Mouse (Mus musculus): ENCODE measurements at regions not wholly inside any gene's neighbourhood (a gene's known extent, or its start where the extent isn't known, plus 50 kb on each side); places are given as distances from the start of the nearest gene placed in this dataset.

DNA sequence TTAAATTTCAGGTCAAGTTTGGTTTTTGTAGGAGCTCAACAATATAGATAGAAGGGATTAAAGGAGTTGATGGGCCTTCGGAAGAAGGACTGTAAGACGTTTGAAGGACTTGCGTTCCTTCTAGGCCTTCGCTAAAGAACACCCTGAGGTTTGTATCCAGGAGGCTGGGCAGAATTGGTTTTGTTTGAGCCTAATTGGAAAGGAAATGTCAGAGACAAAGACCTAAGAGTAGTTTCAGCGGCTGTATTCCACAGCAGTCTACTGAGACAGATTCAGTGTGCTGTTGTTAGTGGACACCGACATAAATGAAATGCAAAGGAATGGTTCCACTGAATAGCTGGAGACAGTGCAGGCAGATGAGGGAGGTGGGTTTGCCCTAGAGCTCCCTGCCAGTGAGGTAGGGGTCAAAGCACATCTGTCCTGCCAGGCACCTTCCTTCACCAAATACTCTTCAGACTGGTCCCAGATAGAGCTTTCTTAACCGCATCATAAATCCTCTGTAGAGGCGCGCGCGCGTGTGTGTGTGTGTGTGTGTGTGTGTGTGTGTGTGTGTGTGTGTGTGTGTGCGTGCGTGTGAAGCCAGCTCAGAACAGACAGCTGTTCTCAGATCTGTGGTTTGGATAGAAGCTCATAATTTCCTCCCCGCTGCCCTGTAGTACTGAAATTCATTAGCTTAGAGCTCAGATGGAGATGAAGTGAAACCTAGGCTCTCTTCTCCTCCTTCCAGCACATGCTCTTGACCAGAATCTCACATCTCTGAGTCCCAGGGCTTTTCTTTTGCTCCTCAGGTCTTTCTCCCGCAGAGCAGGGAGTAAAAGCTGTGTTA lies 209.7 kb downstream of the Ktn1 start:
- peak; percentile 23 for DNase-seq (ENCODE audit: low read depth, low spot score)

DNA sequence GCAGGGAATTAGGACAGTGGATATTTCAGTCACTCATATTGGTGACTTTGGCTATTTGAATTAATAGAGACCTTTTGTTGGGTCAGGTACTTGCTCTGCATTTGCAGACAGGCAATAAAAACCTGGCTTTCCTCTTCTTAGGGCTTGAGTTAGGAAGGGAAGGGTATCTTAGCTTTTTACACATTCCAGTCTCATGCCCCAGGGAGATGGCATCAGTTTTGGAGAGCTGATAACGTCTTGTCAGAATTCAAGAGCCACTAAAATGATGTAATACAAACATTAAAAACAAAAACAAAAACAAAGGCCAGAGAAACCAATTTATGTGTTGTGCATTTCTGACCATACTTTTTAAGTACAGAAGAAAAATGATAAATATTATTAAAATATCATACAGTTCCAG lies 214.3 kb downstream of the Ktn1 start:
- no peak for DNase-seq (ENCODE audit: low read depth, low spot score)

DNA sequence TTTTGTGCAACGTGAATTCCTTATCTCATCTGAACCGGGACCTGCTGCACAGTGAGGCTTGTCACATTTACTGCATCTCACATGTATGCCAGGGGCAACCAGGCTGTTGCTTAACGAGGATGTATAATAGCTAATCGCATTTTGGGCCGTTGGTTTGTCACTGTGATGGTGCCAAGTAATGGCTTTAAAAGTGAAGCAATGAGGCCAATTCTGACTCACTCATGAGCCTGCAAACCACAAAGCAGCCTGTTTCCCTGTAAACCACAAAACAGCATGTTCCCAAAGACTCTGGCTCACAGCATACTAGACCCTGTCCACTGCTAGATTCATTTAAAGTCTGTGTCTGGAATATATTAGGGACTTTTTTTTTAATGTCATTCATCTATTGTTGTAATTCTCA lies 214.8 kb downstream of the Ktn1 start:
- DNase-seq (ENCODE audit: low read depth, low spot score) = no peak

DNA sequence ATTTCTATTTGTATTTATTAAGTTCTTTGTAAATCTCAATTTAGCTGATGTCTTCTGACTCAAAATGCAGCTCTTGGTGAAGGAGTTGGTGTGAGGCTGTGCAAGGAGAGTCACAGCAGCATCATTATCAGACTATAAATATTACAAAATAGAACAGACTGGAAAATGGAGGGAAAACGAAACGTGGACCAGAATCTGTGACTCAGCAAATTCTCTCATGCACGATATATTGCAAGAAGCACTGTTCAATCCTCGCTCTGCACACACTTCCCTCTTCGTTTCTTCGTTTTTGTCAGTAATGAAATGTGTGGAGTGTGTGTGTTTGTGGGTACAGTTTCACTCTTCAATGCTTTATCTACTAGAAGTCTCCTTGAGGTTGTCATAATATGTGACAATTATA lies 215.5 kb downstream of the Ktn1 start:
- no peak for DNase-seq (ENCODE audit: low read depth, low spot score)

DNA sequence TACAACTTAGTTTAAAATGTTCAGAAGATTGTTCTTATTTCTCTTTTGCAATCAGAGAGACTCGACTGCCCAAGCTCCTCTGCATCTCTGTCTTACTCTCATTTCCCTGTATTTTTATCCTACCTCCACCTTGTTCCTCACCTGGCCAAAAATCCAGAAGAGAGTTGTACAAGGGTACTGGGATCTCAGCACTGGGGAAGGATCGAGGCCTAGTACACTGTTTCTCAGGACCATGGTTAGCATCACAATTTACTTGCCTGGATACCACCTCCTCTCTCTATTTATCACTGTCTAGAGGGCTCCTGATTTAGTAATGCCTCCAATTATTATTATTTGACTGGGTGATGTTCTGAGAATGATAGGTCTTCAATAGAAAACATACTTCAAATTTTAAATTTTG lies 218.8 kb downstream of the Ktn1 start:
- DNase-seq (ENCODE audit: low read depth, low spot score) = no peak

DNA sequence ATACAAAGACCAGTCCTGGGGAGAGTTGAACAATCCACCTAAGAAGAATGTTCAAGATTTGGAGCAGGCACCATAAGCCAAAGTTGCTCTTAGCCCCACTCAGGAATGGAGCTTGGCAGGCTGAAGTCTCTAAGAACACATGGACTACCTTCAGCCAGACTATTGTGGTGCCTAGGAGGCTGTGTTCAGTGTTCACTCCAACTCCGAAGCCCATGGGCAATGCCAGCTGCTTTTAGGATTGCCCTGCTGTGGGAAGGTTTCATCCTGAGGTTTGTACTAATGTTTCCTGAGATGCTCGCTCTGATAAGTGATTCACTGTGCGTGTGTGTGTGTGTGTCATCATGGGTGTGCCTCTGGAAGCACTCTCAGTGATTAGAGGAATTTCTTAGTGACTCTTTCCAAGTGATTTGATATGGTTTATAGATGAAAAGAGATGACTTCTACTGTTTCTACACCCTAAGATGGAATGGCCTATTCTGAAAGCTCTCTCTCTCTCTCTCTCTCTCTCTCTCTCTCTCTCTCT lies 220.1 kb downstream of the Ktn1 start:
- DNase-seq (ENCODE audit: low read depth, low spot score) = no peak

DNA sequence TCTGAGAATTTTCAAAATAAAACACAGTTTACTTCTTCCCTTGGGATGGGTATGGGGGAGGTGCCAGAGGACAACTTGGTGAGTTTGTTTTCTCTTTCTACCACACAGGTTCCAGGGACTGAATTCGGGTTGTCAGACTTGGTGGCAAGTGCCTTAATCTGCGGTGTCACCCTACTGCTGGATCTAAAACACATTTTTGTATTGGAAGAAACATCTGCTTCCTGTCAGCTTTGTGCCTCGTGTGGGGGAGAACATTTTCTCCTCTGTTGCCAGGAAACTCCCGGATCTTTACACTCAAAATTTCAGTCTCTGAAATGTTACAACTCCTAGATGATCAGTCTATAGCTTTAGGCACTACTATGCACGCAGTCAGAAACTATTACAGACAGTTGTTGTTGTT lies 228.3 kb downstream of the Ktn1 start:
- DNase-seq (ENCODE audit: low read depth, low spot score) = no peak

DNA sequence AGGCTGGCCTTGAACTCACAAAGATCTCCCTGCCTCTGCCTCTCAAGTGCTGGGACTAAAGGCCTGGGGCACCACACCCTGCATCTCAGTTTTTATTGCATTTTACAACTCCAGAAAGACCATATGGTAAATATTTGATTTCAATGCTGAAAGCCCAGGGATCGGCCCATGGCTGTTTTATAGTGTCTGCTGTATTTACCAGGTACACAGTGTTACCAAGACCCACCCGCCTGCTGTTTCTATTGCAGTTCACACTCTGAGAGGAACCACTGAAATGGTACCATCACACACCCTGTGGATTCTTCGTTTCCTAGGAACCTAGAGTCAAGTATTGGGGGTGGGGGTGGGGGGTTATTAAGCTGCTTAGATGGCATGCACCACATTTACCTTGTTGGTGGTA lies 228.9 kb downstream of the Ktn1 start:
- DNase-seq (ENCODE audit: low read depth, low spot score) = no peak

DNA sequence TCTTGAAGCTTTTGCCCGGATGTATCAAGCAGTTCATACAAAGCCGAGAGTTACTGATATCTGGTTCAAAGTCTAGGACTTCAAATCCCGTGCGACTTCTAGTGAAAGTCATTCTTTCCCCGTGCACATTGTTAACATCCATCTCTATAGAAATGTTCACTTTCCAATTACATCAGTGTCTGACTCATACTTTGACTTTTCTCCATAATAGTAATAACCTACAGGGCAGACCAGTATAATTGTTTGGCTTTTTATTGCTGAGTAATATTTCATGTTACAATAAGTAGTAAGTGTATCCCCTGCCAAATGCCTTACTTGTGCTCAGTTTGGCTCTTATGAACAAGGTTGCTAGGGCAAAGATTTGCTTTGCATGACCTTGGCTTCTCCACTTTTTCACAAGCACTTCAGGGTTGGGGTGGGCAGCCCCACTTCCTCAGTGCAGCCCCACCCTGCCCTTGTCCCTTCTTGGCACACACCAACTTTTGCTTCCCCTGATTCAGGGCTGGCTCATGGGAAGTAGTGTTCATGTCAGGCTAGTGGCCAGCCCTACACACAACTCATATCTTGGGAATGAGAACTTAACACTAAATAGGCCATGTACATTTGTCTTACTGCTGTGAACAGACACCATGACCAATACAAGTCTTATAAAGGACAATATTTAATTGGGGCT lies 229.7 kb downstream of the Ktn1 start:
- DNase-seq (ENCODE audit: low read depth, low spot score) = no peak

DNA sequence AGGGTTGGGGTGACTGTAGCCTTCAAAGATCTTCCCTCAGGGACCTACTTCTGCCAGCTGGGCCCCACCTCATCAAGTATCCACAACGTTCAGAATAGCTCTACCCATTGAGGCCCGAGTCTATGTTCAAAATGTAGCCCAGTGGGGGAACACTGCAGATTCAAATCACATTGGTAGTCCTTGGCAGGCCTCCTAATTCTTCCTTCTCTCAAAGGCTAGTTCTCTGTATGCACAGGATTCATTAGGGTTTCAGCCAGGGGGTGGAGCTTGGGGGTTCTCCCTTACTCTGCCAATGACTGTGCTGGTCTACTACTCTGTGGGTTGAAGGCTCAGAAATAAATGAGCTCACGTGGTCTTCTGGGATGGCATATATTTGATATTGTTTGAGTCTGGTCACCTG lies 235.3 kb upstream of the Peli2 start:
- no peak for DNase-seq (ENCODE audit: low read depth, low spot score)

DNA sequence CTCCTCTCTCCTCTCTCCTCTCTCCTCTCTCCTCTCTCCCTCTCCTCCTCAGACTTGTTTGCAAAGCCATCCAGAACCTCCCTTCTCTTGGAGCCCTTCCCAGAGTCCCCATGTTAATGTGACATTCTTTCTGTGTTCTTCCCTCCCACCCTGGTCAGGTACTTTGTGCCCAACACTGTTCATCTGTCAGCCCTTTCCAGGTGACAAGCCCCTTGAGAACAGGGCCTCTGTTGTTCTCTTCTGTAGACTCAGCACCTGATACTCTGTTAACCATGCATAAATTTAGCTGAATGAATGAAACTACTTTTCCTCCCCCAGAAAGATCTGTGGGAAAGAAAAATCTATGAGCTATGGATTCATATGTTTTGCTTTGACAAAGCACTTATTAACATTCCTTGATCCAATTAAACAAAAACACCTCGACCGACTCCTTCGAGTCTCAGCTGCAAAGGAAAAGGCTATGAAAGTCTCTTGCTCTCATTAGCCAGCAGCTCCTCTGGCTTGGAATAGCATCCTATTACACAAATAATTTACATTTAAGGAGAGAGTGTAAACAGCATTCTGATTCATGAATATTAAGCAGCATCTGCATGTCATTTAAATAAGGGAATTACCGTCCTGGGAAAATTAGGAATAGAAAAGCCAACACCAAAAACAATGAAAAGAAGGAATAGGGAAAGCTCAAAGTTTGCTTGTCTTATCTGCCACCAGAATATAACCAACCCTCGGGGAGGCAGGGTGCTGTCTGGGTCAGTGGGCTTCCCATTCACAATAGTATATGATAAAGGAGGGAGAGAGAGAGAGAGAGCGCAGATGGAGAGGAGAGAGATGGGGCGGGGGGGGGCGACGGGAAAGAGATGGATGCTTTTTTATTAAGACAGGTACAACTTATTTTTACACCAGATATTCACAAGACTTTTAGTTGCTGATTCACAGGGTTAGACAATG lies 230.1 kb upstream of the Peli2 start:
- no peak for DNase-seq (ENCODE audit: low read depth, low spot score)

DNA sequence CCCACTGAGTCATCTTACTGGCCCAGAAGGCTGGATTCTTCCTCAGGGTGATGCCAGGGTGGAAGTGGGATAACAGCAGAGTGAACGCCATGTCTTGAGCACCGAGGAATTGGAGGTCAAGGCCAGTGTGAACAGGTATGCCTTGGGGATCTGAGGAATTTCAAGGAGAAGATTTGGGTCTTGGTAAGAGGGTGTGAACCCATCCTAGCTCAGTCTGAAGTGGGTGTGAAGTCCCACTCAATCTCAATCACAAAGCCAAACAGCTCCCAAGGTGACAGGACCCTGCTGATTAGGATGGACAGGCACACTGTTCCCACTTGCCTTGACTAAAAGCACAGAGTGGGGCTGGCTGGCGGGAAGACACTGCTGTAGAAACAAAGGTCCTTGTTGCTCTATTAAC lies 224.0 kb upstream of the Peli2 start:
- peak; percentile 52 for DNase-seq (ENCODE audit: low read depth, low spot score)

DNA sequence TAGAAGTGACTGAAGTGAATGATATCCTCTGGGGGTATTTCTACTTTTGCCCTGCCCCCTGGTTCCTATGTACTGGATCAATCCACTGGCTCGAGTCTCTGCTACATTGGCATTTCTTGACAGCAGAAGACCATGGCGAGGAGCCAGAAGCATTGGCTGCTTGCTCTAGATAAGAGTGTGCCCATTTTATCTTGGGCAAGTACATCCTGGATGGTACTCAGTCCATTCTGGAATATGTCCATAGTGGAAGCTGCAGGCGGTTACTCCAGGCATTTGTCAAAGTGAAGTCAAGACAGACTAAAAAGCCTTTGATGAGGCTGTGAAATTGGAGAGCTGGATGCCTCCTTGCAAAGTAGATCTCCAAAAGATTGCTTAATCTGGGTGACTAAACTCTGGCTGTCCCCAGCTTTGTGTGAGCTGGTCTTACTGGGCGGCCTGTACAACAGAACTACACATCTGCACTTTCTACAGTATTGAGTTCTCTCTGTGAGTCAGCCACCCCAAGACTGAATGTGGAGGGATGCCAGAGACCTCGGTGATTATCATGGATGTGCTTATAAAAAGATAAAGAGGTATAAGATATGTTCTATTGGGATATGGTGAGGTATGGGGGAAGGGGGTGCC lies 222.6 kb upstream of the Peli2 start:
- DNase-seq (ENCODE audit: low read depth, low spot score) = no peak

DNA sequence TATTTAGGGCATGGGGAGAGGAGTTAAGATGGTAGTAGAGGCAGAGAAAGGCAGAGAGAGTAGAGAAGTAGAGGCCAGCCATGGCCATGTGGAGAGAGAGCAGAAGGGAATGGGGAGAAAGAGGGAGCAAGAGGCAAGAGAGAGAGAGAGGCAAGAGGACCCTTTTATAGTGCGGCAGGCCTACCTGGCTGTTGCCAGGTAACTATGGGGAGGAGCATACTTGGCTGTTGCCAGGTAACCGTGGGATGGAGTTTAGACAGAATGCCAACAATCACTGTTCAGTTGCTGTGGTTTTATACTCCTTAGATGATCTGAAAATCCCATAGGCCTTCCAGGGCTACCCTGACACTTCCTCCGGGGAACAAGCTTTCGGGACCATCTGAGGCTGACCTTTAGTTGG lies 222.0 kb upstream of the Peli2 start:
- DNase-seq (ENCODE audit: low read depth, low spot score) = no peak

DNA sequence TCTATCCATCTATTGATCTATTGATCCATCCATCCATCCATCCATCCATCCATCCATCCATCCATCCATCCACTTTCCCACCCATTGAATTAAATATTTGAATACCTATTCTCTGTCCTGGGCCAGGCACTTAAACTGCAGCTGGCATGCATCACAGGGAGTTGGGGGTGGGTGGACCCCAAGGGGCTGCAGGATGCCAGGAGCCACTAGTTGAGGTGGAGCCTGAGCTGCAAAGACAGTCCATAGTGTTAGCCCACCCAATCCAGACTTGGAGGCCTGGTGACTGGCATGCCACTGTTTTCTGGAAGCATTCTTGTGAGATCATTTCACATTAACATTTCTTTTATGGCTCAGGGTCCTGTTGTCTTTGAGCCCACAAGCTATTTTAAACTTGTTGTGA lies 215.3 kb upstream of the Peli2 start:
- no peak for DNase-seq (ENCODE audit: low read depth, low spot score)

DNA sequence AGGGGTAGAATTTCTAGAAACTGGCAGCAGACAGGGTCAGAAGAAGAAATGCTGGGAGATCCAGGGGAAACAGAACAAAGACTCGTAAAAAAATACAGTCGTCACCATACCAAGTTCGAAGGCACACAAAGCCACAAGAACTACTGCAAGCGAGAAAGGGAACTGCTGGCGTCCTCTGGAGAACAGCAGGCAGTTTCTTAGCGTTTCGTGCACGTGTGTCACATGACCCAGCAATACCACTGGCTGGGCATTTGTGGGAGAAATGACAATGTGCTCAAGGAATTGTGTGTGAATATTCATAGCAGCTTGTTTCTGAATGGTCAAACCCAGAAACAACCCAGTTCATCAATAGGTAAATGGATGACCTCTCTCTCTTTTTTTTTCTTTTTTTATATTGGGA lies 211.5 kb upstream of the Peli2 start:
- DNase-seq (ENCODE audit: low read depth, low spot score) = peak; percentile 7

DNA sequence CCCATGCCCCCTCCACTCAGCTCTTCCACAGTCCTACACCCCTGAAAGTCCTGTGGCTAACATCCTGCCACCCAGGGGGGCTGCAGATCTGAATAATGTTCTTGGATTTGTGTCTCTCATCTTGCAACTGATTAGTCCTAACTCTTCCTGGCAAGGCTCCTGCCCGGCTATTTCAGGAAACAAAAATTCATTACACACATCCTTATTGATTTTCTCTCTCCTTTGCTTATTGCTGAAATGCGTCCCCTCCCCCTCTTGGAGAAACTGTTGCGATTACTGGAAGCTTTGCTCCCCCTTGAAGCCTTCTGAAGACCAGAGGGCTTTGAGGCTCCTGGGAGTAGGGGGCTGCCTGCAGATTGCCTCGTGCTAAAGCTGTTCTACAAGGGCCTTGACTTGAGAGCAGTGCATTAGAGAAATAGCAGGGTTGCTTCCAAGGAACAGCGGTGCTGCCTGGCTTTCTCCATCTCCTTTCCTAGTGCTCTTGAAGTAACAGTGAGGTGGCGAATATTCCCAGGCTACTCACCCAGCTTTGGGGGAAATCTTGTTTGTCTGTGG lies 209.8 kb upstream of the Peli2 start:
- DNase-seq (ENCODE audit: low read depth, low spot score) = no peak

DNA sequence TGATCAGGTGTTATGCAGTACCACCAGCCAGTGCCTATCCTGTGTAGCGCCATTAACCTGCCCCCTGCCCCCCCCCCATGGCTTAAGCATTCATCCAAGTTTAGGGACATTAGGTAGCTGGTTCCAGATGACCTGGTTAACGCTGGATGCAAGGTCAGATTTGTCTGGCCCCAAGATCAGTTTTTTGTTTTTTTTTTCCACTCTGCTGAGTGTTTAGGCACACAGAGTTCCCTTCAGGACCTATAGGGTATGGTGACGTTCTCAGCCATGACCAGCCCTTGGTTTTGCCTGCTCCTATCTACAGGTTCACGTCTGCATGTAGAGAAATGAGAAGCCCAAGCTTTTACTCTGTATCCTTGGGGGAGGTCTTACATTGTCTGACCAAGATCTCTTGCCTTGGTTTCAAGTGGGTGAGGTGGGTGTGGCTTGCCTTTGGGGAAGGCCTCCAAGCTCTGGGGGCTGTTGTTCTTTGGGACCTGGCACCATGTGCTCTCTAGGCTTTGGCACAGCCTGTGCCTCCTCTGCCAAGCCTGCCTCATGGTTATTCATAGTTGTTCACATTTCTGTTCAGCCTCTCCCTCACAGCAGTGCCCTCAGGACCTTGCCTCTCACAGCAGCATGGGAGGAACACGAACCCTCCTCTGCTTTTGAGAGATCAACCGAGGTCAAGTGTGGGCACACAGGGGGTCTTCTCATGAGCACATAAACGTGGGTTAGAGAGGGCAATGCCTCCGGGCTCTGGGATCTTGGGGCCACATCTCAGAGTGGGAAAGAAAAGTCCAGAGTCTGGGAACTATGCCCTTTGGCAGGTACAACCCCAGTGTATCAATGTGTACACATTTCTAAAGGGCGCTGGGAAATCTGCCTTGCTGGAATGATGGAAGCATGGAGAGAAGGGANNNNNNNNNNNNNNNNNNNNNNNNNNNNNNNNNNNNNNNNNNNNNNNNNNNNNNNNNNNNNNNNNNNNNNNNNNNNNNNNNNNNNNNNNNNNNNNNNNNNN lies 208.8 kb upstream of the Peli2 start:
- DNase-seq (ENCODE audit: low read depth, low spot score) = no peak

DNA sequence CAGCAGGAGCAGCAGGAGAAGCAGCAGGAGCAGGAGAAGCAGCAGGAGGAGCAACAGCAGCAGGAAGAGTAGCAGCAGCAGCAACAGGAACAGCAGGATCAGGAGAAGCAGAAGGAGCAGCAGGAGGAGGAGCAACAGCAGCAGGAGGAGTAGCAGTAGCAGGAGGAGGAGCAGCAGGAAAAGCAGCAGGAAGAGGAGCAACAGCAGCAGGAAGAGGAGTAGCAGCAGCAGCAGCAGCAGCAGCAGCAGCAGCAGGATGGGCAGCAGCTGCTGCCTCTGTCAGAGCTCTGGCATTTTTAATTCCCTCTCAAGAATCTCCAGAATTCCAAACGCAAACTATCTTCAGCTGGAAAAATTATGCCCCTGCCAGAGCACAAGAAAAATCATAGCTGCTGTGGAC lies 205.0 kb upstream of the Peli2 start:
- no peak for DNase-seq (ENCODE audit: low read depth, low spot score)

Measured in ES-CJ7 (cell line).